Comparison of ENCODE assay signal across 8 mouse cellular contexts in the genomic region with DNA sequence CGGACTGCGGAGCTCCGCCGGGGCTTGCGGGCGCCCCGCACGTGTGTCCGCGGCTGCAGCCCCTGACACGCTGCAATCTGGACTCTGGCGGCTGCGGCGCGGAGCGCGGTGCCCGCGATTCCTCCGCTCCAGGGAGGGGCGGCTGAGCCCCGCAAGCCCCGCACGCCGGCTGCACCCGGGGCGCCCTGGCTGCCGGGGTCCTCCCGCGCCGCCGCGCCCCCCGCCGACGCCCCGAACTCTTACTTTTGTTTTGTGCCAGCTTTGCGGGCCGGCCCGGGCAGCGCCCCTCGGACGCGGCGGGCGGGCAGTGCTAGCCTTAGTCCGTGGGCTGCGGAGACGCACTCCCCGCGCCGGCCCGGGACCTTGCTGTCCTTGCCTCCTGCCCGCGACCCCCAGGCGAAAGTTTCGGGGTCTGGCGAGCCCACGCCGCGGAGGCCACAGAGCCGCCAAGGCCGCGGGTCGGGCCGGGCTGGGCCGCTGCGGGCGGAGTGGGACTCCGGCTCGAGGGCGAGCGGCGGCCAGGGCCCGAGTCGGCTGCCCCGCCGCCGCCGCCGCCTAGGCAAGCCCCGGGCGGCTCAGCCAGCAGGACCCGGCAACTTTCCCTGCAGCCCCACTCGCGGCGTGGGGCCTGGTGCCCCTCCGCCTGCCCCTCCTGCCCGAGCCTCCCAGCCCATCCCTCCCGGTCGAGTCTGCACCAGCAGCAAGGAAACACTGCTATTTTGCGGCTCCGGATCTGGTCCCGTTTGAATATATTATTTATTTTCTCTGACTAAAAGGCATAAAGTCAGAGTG. TPM values are rescaled to one million over a fixed set of nuclear protein-coding genes. Genes with fewer than 3 reads are reported as not detected.
DNase-seq lines count a peak whose midpoint lies in the region; ATAC-seq and TF ChIP-seq lines count a peak whose summit lies in the region.

No protein-coding gene starts in this region.

- H3K36me3 ChIP-seq in midbrain, embryonic 15.5 days (replicated peaks): no peaks in the 10 kb centered on the region

- DNase-seq in cerebellum, adult 2 months: peak; percentile 60 to 77
- DNase-seq in cerebellum, adult 9-10 months: no peak
- DNase-seq in urinary bladder, adult 2 months (ENCODE audit: low spot score): peak; percentile 54
- no peak for DNase-seq in urinary bladder, postnatal 10 days (ENCODE audit: low spot score)
- peak; percentile 39 to 49 for DNase-seq in gastrocnemius, postnatal 4 days (ENCODE audit: low spot score in 2 of 2)
- peak; percentile 58 for DNase-seq in kidney, postnatal 10 days
- DNase-seq in frontal cortex, postnatal 14 days (ENCODE audit: low spot score in 2 of 2): no peak

- peak overlapping the region; percentile 73 for H3K9ac ChIP-seq in midbrain, embryonic 15.5 days

- ATAC-seq in midbrain, embryonic 15.5 days (replicated peaks): peak; percentile 46

- no peak for TF ChIP-seq CTCF in cerebellum, adult 2 months (IDR thresholded peaks at IDR 0.05; ENCODE audit: borderline replicate concordance, insufficient read depth, low read depth, low read length)

- WGBS in cerebellum, adult 2 months: under 1% methylated on average over 91 of the region's 94 CpGs
- WGBS in midbrain, embryonic 15.5 days: 0% methylated on average over 83 of the region's 94 CpGs

- no peaks in the 10 kb centered on the region for H3K27me3 ChIP-seq in cerebellum, adult 2 months (ENCODE audit: control insufficient read depth, insufficient read depth, low read length)
- H3K27me3 ChIP-seq in midbrain, embryonic 15.5 days (replicated peaks): peaks cover 19% of the 10 kb centered on the region

- peaks cover 3% of the 10 kb centered on the region; the same call in 1 of the 2 replicates for H3K4me1 ChIP-seq in cerebellum, adult 2 months (ENCODE audit: control insufficient read depth, insufficient read depth, low read length)
- peaks cover 21% of the 10 kb centered on the region for H3K4me1 ChIP-seq in midbrain, embryonic 15.5 days

- no peak for TF ChIP-seq POLR2A in cerebellum, adult 2 months (IDR thresholded peaks at IDR 0.05; ENCODE audit: borderline replicate concordance, insufficient read depth, low read length)

- H3K4me3 ChIP-seq in cerebellum, adult 2 months (replicated peaks; ENCODE audit: insufficient read depth, low read depth, low read length): peak overlapping the region; percentile 96
- H3K4me3 ChIP-seq in midbrain, embryonic 15.5 days: peak overlapping the region; percentile 86

- no peaks in the 10 kb centered on the region for H3K9me3 ChIP-seq in midbrain, embryonic 15.5 days

- peak overlapping the region; percentile 98 for H3K4me2 ChIP-seq in midbrain, embryonic 15.5 days

- H3K27ac ChIP-seq in cerebellum, adult 2 months (ENCODE audit: insufficient read depth, low read length): peak overlapping the region; percentile 97
- peak overlapping the region; percentile 78 for H3K27ac ChIP-seq in midbrain, embryonic 15.5 days

RNA-seq across cellular contexts. Expression of a gene that starts 0.5 kb away (rescaled TPM):
- 14.9 and 17.1 TPM in 2 replicates for polyA plus RNA-seq in cerebellum, adult 2 months (2012; rRNA removed)
- polyA plus RNA-seq in urinary bladder, adult 2 months (2012; rRNA removed): 0.22 and 0.72 TPM in 2 replicates
- 1 to 10 TPM; 3.6 to 4.4 TPM for total RNA-seq in gastrocnemius, postnatal 4 days (2021)
- 12.7 and 13.7 TPM in 2 replicates for polyA plus RNA-seq in midbrain, embryonic 15.5 days (2015; fragmentation: Nextera tagmentation; extraction: Ambion mirVana)

RNA-seq across cellular contexts. Expression of a gene that starts 5.9 kb away (rescaled TPM):
- polyA plus RNA-seq in cerebellum, adult 2 months (2012; rRNA removed): 41.2 and 55.0 TPM in 2 replicates
- 19.6 and 36.7 TPM in 2 replicates for polyA plus RNA-seq in urinary bladder, adult 2 months (2012; rRNA removed)
- total RNA-seq in gastrocnemius, postnatal 4 days (2021): 100 to 1,000 TPM; 166 to 173 TPM
- polyA plus RNA-seq in midbrain, embryonic 15.5 days (2015; fragmentation: Nextera tagmentation; extraction: Ambion mirVana): 26.5 and 27.8 TPM in 2 replicates

Comparison
In these comparisons a context has a peak if more than half of its experiments do, and no peak if none do; other contexts are left out.
1. DNase-seq: peak in cerebellum, adult 2 months (2 of 2), urinary bladder, adult 2 months (single experiment), gastrocnemius, postnatal 4 days (2 of 2) and kidney, postnatal 10 days (single experiment); none in cerebellum, adult 9-10 months (single experiment), urinary bladder, postnatal 10 days (single experiment) and frontal cortex, postnatal 14 days (0 of 2).